Mouse (Mus musculus): ENCODE results near the gene Nepro. TPM values are rescaled to one million over a fixed set of nuclear protein-coding genes. Genes with fewer than 3 reads are reported as not detected.

Nepro gene
- total RNA-seq (2014; fragmentation: Nextera tagmentation) = 17.3 and 19.8 TPM in 2 replicates
- 22.5 and 27.7 TPM in 2 replicates for total RNA-seq (2017)
- 4.8 and 5.4 TPM in 2 replicates for polyA plus RNA-seq (2012)

- peaks cover 49% of the 10 kb centered on the region for H3K4me1 ChIP-seq (ENCODE audit: insufficient read depth, low read depth, low read length)
These were observed at the start of gene Nepro for GRCm38 (mm10) chr16:44724083-44724787. Nepro (plus strand) TSS chr16:44724301.

GRCm38 (mm10) chr16:44676357-44676756, 47.7 kb upstream of the Nepro start:
- no peak for TF ChIP-seq GATA2 (IDR thresholded peaks at IDR 0.05; ENCODE audit: borderline replicate concordance, low read depth, low read length)
- TF ChIP-seq TAL1 (conservative IDR thresholded peaks at IDR 0.05; ENCODE audit: low read depth, low read length) = no peak
- no peak for TF ChIP-seq CTCF (IDR thresholded peaks at IDR 0.05; ENCODE audit: low read depth, low read length)
- no peak for TF ChIP-seq POLR2AphosphoS5 (IDR thresholded peaks at IDR 0.05; ENCODE audit: insufficient replicate concordance, low read depth, low read length)

More at GRCm38 (mm10) chr16:44724083-44724787, at the start of gene Nepro:
- TF ChIP-seq GATA2 (IDR thresholded peaks at IDR 0.05; ENCODE audit: borderline replicate concordance, low read depth, low read length) = no peak
- Histone ChIP-seq H3K27me3 (ENCODE audit: insufficient read depth, low read length) (no peaks in the 10 kb centered on the region), H3K9me3 (replicated peaks) (no peaks in the 10 kb centered on the region), H3K4me3 (ENCODE audit: low read depth, low read length) (peak within 1 kb of the TSS; percentile 78), H3K36me3 (replicated peaks) (peaks cover 46% of the 10 kb centered on the region)
- DNase-seq (ENCODE audit: low spot score) = peak; percentile 89
- ATAC-seq (ENCODE audit: extremely low read depth, insufficient number of reproducible peaks, low FRiP score, poor library complexity, severe bottlenecking) = peak; percentile 72

GRCm38 (mm10) chr16:44679082-44679481, 45.0 kb upstream of the Nepro start:
- DNase-seq (ENCODE audit: low spot score) = no peak
- peaks cover 5% of the 10 kb centered on the region; the same call in 1 of the 2 replicates for H3K27me3 ChIP-seq (ENCODE audit: insufficient read depth, low read length)
- H3K4me3 ChIP-seq (ENCODE audit: low read depth, low read length) = no peak overlapping the region
- TF ChIP-seq GATA1 (IDR thresholded peaks at IDR 0.05; ENCODE audit: borderline replicate concordance, low read length) (no peak), POLR2AphosphoS5 (IDR thresholded peaks at IDR 0.05; ENCODE audit: insufficient replicate concordance, low read depth, low read length) (no peak), GATA2 (IDR thresholded peaks at IDR 0.05; ENCODE audit: borderline replicate concordance, low read depth, low read length) (no peak), TAL1 (conservative IDR thresholded peaks at IDR 0.05; ENCODE audit: low read depth, low read length) (no peak), CTCF (IDR thresholded peaks at IDR 0.05; ENCODE audit: low read depth, low read length) (no peak)
- H3K4me1 ChIP-seq (ENCODE audit: insufficient read depth, low read depth, low read length) = no peaks in the 10 kb centered on the region
- no peaks in the 10 kb centered on the region for H3K9me3 ChIP-seq (replicated peaks)
- ATAC-seq (ENCODE audit: extremely low read depth, insufficient number of reproducible peaks, low FRiP score, poor library complexity, severe bottlenecking) = no peak
- H3K36me3 ChIP-seq (replicated peaks) = no peaks in the 10 kb centered on the region

More at GRCm38 (mm10) chr16:44676357-44676756, 47.7 kb upstream of the Nepro start:
- ATAC-seq (ENCODE audit: extremely low read depth, insufficient number of reproducible peaks, low FRiP score, poor library complexity, severe bottlenecking) = no peak
- DNase-seq (ENCODE audit: low spot score) = no peak
- Histone ChIP-seq H3K36me3 (replicated peaks) (no peaks in the 10 kb centered on the region), H3K4me3 (ENCODE audit: low read depth, low read length) (no peak overlapping the region), H3K4me1 (ENCODE audit: insufficient read depth, low read depth, low read length) (no peaks in the 10 kb centered on the region), H3K9me3 (replicated peaks) (no peaks in the 10 kb centered on the region), H3K27me3 (ENCODE audit: insufficient read depth, low read length) (peaks cover 14% of the 10 kb centered on the region)

- Histone ChIP-seq H3K36me3 (replicated peaks) (no peaks in the 10 kb centered on the region), H3K27me3 (ENCODE audit: insufficient read depth, low read length) (peaks cover 5% of the 10 kb centered on the region; the same call in 1 of the 2 replicates), H3K4me3 (ENCODE audit: low read depth, low read length) (no peak overlapping the region), H3K4me1 (ENCODE audit: insufficient read depth, low read depth, low read length) (no peaks in the 10 kb centered on the region), H3K9me3 (replicated peaks) (no peaks in the 10 kb centered on the region)
- TF ChIP-seq TAL1 (conservative IDR thresholded peaks at IDR 0.05; ENCODE audit: low read depth, low read length) (no peak), GATA2 (IDR thresholded peaks at IDR 0.05; ENCODE audit: borderline replicate concordance, low read depth, low read length) (no peak), CTCF (IDR thresholded peaks at IDR 0.05; ENCODE audit: low read depth, low read length) (no peak), GATA1 (IDR thresholded peaks at IDR 0.05; ENCODE audit: borderline replicate concordance, low read length) (no peak), POLR2AphosphoS5 (IDR thresholded peaks at IDR 0.05; ENCODE audit: insufficient replicate concordance, low read depth, low read length) (no peak)
- ATAC-seq (ENCODE audit: extremely low read depth, insufficient number of reproducible peaks, low FRiP score, poor library complexity, severe bottlenecking) = no peak
- no peak for DNase-seq (ENCODE audit: low spot score)
These were observed 44.6 kb upstream of the Nepro start for GRCm38 (mm10) chr16:44679503-44679971.

GRCm38 (mm10) chr16:44680756-44681498, 43.2 kb upstream of the Nepro start:
- H3K27me3 ChIP-seq (ENCODE audit: insufficient read depth, low read length) = peaks cover 7% of the 10 kb centered on the region
- DNase-seq (ENCODE audit: low spot score) (no peak), ATAC-seq (ENCODE audit: extremely low read depth, insufficient number of reproducible peaks, low FRiP score, poor library complexity, severe bottlenecking) (no peak)
- H3K4me1 ChIP-seq (ENCODE audit: insufficient read depth, low read depth, low read length) = no peaks in the 10 kb centered on the region
- H3K4me3 ChIP-seq (ENCODE audit: low read depth, low read length) = no peak overlapping the region
- TF ChIP-seq POLR2AphosphoS5 (IDR thresholded peaks at IDR 0.05; ENCODE audit: insufficient replicate concordance, low read depth, low read length) = no peak
- no peak for TF ChIP-seq GATA1 (IDR thresholded peaks at IDR 0.05; ENCODE audit: borderline replicate concordance, low read length)
- TF ChIP-seq CTCF (IDR thresholded peaks at IDR 0.05; ENCODE audit: low read depth, low read length) = no peak
- TF ChIP-seq TAL1 (conservative IDR thresholded peaks at IDR 0.05; ENCODE audit: low read depth, low read length) = no peak
- no peak for TF ChIP-seq GATA2 (IDR thresholded peaks at IDR 0.05; ENCODE audit: borderline replicate concordance, low read depth, low read length)
- no peaks in the 10 kb centered on the region for H3K9me3 ChIP-seq (replicated peaks)
- H3K36me3 ChIP-seq (replicated peaks) = no peaks in the 10 kb centered on the region

GRCm38 (mm10) chr16:44684646-44685045, 39.5 kb upstream of the Nepro start:
- DNase-seq (ENCODE audit: low spot score) (no peak), ATAC-seq (ENCODE audit: extremely low read depth, insufficient number of reproducible peaks, low FRiP score, poor library complexity, severe bottlenecking) (no peak)
- Histone ChIP-seq H3K4me1 (ENCODE audit: insufficient read depth, low read depth, low read length) (no peaks in the 10 kb centered on the region), H3K27me3 (ENCODE audit: insufficient read depth, low read length) (peaks cover 10% of the 10 kb centered on the region), H3K36me3 (replicated peaks) (no peaks in the 10 kb centered on the region), H3K9me3 (replicated peaks) (no peaks in the 10 kb centered on the region), H3K4me3 (ENCODE audit: low read depth, low read length) (no peak overlapping the region)
- TF ChIP-seq POLR2AphosphoS5 (IDR thresholded peaks at IDR 0.05; ENCODE audit: insufficient replicate concordance, low read depth, low read length) = no peak
